Mouse (Mus musculus): ENCODE data around the gene Wwox. TPM values are rescaled to one million over a fixed set of nuclear protein-coding genes. Genes with fewer than 3 reads are reported as not detected.

The Wwox gene
- total RNA-seq, 2 experiments from 2014 or later = 11.4 to 13.4 TPM

DNA sequence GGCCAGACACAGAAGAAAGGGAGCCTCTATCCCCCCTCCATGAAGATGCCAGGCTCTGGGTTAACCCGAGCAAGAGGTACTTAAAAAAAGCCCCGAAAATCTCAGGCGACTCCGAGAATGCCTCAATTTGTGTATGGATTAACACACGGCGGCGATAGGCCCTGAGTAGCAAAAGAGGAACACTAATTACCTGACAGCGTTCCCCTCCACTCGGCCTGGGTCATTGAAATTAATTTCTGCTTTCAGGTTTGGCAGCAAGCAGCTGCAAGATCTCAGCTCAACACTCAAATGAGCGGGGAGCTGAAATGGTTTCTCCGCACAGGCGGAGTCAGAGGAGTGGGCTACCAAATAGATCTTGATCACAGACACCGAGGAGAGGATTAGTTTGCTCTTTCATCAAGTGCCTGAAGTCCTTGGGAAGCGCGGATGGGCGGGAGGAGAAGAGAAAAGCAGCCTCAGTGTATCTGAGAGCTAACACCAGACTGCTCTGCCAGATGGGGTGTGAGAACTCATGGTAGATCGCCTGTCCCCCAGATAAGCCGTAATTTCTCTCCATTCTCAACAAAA, 445.7 kb downstream of the Wwox start:
- DNase-seq (ENCODE audit: low spot score in 2 of 2) = no peak

DNA sequence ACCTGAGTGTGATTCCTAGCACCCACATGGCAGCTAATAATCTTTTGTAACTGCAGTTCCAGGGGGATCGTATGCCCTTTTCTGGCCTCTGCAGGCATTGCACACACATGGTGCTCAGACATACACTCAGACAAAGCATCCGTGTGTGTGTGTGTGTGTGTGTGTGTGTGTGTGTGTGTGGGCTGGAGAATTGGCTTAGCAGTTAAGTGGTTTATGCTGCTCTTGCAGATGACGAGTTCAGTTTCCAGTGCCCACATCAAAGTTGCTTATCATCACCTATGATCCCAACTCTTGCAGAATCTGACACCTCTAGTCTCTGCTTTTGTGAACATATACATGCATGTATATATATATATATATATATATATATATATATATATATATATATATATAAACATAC, 448.9 kb downstream of the Wwox start:
- DNase-seq (ENCODE audit: low spot score in 2 of 2) = no peak

DNA sequence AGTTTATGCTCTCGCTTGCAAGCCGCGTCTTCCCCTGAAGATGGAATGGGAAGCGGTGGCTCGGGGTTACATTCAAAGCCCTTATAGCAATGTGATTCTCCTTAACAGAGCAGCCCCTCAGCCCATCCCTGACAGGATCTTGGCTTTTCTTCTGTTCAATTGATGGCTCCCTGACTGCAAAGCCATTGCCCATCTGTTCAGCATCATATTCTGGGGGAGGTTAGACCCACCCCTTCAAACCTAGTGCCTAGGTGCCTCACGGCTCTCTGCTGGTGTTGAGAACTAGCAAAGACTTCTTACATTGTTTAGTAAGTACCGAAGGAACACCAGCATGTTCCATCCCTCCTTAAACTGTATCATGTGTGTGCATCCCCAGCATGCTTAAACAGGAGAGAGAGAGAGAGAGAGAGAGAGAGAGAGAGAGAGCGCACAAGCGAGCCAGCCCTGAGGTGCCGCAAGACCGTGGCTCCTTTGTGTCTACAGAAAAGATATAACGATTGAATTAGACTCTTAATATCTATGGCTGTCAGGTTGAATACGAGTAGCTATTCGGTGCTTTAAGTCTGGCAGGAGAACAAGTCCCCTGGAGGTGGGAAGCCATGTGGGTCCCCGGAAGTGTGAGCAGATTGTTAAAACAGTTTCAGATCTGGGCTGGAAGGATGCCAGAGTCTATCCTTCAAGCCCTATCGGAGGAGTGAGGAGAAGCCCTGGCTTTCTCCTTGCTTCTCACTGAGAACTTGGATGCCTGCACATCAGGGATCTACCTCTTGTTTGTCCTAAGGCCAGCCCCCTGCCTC, 450.3 kb downstream of the Wwox start:
- no peak for DNase-seq (ENCODE audit: low spot score in 2 of 2)

DNA sequence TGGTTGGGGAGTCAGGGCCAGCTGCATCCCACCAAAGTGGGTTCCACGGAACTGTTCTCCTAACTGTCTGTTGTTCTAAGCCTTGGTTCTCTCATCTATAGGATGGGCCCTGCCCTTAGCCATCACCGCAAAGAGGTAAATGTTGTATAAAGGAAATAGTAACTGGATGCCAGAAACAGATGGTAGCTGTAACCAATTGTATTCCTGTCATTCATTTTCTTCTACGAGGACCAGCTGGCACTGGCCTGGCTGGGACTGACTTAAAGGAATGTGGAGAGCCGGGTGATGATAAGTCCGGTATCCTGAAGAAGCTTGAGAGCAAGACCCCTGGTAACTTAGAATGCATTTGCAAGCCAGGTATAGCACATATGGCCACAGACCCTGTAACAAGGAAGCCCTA, 451.0 kb downstream of the Wwox start:
- DNase-seq (ENCODE audit: low spot score in 2 of 2) = no peak

DNA sequence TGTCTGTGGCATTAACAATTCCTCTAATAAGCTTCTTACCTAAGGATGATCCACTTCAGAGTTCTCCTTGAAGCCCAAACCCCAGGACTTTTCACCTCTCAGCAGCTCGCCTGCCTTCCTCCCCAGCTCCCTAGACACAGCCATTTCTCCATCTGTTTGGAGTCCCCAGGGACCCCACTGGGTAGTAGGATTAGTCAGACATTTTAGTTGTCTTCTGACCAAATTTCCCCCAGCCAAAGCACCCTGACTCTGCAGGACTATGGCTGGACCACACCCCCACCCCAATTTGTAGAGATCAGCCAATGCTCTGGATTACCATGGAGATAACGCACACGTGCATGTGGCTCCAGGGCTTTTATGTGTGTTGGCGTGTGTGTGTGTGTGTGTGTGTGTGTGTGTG, 451.8 kb downstream of the Wwox start:
- DNase-seq (ENCODE audit: low spot score in 2 of 2) = no peak

DNA sequence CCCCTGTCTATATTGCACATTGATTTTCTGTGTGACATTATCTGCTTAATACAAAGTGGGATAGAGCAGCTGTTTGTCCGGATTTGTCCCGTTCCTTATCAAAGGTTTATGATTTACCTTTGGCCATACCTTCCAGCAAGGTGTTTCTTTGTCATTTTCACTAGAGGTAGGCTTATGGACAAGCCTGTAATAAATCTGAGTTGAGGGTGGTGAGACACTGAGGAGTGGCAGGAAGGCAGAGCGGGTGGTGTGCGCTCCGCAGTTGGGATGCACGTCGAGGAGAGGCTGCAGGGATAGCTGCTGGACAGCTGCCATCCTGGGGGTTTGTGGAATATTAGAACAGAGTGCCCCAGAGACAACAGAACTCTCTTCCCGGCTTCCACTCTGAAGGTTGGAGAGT, 458.0 kb downstream of the Wwox start:
- DNase-seq (ENCODE audit: low spot score in 2 of 2) = no peak

DNA sequence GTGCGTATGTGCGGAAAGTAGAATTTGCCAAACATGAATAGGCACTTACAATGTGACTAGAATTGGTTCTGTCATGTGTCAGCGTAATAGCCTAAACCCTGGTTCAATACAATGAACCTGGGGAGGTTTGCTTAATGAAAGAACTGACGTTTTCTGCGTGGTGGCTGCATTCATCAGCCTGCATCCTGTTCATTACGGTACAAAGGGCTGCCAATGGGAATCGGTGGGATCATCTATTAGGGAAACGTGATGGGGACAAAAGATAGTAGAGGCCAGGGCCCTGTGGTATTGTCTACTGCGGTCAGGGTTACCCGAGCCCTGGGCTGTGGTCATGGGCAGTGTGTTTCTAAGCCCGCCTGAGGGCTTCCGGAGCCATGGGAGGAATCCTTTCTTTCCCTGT, 459.7 kb downstream of the Wwox start:
- no peak for DNase-seq (ENCODE audit: low spot score in 2 of 2)

DNA sequence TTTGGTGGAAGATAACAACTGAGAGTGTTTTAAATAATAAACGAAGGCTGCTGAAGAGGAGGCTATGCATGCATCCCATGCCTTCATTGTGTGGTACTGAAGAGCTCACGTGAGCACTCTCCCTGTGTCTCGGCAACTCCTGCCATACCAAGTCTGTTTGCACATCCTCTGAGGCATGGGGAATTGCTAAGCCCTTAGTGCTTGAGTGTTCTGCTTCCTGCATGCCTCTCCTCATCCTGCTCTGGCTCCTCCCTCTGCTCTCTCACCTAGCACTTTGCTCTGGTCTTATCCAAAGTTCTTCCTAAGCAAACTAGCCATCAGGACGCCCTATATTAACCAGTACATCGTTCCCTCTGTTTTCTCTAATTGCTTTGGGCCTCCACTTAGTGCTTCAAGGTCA, 463.1 kb downstream of the Wwox start:
- DNase-seq (ENCODE audit: low spot score in 2 of 2) = no peak

DNA sequence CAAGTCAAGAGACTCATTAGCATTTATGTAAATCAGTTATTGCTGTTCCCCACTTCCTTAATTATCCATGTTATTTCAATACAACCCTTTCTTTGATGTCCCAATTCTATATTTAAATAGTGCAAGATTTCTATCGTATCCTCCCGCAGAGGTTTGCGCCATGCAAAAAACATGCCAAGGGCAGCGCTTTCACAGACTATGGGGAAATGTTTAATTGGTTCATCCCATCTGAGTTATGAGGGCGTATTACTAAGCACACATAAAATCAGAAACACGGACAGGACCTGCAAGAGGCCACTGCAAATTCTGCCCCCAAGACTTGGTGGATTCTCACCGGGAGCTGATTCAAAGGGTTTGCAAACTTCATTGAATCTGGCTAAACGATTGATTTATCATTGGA, 468.6 kb downstream of the Wwox start:
- no peak for DNase-seq (ENCODE audit: low spot score in 2 of 2)

DNA sequence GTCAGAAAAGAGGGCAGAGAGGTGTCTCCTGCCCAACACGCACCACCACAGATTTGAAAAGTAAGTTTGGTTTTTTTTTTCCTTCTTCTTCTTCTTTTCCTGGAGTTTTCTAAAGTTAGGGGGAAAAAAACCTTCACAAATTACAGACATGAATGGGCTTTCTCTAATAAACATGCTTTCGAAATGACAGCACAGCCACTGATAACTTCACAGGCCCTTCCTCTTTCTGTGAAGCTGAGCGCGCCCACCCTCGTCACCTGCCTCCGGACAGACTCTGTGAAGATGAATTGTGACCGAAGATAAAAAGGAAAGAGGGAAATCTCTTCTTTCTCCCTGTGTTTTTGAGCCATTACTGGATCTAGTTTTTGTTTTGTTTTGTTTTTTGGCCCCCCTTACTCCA, 469.1 kb downstream of the Wwox start:
- no peak for DNase-seq (ENCODE audit: low spot score in 2 of 2)

DNA sequence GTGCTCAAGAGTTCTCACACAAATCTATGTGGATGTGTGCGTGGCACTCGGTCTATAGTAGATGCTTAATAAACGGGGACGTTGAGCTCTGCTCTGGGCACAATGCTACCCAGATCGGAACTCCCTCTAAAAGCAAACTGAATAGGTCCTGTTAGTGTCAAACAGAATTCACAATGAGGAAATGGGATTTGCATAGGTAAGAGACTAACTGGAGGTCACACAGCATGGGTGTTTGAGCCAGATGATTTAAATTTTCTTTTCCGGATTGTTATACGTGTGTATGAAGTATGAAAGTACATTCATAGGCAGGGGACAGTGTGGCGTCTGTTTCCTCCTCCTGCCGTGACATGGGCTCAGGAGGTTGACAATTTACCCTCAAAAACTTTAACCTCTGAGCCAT, 469.7 kb downstream of the Wwox start:
- no peak for DNase-seq (ENCODE audit: low spot score in 2 of 2)

DNA sequence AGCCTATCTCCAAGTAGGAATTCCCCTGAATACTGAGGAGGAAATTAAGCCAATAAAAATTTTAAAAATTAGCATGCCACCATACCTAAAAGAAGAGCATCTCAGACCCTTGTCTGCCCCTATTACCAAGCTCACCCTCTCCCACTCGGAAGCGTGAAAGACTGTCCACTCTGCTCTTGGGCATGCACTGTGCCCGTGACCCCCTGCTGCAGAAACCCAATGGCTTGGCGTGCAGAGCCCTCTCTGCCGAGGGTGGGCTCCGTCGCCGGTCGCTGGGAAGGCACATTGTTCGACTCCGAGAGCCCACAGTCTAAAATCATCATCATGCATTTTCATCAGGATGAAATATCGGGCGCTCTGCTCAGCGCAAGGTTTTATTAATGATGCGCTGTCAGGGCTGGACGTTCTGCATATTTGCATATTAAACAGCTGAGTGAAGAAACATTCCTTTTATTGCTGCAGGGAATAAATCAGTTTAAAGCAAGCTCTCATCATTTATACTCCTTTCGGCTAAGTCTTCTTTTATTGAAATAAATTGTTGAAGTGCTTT, 471.7 kb downstream of the Wwox start:
- no peak for DNase-seq (ENCODE audit: low spot score in 2 of 2)

DNA sequence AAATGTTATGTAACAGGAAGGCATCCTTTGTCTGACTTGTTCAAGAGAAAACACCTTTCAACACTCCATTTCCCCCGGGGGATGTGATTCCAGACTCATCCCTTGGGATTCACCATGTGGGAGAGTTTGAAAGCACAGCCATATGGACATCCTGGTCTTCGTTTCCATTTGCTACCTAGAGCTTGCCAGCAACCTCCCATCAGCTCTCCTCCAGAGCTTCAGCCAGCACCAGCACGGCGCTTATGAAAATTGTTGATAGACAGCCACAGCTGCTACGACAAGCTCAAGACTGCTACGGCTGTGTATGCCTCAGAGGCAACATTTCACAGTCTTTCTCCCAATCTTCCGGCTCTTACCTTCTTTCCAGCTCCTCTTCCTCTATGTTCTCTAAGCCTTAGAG, 484.2 kb downstream of the Wwox start:
- peak in 1 of 2 experiments; percentile 15 for DNase-seq (ENCODE audit: low spot score in 2 of 2)

DNA sequence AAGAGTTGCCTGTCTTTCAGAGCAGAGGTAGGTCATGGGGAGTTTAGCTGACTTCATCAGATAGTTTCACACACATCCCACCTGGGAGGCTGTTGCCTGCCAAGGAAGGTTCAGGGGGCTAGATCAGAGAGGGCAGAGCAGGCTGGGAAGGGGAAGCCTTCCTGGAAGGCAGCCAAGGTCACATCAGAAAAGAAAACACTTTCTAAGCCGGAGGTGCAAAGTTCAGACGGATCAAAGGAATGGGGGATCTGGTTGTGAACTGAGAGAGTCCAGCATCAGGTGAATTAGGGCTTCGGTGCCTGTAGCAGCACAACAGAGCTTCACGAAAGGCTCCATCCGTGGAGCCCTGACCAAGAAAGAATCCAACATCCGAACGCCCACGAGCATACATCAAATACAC, 488.0 kb downstream of the Wwox start:
- no peak for DNase-seq (ENCODE audit: low spot score in 2 of 2)

DNA sequence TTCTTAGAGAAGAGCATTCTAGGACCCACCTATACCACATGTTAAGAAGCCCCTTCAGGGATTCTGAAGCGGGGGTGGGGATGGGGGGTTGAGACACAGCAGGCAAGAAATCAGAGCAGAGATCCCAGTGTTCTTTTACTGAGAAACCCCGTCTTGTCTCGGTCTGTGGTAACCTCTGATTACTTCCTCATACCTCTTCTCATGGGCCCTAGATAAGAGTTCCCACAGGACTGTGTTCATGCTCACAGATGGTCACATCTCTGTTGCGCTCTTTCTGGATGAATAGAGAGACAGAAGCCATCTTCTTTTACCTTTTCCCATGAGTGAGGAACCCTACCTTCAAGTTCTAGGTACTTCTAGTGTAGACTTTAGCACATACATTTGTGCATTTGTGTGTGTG, 488.5 kb downstream of the Wwox start:
- DNase-seq (ENCODE audit: low spot score in 2 of 2) = no peak

DNA sequence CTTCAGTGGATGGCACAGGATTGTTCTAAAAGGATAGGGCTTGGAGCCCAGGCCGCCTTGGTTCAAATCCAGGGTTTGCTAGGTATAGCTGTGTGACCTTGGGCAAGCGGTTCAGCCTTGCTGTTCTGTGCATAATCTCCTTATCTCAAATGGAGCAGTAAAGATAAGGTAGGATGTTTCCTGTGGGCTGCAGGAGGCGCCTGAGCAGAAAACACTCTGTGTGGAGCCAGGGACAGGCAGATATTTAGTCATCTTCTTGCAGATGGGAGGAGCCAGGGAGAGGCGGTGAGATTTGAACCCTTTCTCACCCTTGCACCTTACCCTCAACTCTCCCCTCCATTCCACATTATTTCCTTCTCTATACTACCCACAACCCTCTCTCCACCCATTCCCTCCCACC, 490.1 kb downstream of the Wwox start:
- DNase-seq (ENCODE audit: low spot score in 2 of 2) = no peak

DNA sequence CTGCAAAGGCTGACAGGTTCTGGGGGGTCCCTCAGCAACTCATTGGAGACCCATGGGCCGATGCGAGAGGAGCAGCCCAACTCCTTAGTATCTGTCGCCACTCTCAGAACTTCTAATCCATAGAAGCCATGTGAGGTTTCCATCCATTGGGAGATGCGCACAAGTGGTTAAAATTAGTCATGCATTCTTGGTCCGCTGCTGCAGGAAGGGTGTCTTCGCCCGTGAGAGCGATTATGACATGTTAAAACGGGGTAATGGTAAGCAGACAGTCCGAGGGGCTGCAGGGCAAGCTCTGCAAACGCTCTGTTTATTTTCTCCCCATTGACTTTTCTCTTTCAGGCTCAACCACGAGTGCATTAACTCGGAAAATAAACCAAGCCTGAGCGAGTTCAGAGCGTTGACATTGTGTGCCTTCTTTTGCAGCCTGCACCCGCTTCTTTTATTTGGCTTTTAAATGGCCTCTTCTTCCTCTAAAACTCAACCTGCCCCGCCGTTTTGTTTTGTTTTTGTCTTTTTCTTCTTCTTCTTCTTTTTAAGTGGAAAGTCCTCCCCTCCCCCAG, 492.7 kb downstream of the Wwox start:
- DNase-seq (ENCODE audit: low spot score in 2 of 2) = no peak

DNA sequence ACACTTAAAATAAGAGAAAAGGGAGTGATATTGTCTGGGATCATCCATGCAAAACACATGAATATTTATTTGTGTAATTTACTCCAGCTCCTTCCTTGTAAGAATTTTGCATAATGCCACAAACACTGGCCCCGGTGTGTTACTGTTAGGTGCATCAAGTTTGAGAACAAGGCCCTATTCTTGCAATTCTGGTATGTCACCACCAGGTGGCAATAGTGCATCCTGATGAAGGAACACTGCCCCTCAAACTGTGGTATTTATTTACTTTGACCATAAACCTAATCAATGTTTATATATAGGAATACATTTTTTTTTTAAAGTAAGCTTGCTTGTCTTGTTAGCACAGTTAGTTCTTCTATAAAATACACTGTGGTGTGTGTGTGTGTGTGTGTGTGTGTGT, 493.8 kb downstream of the Wwox start:
- DNase-seq (ENCODE audit: low spot score in 2 of 2) = no peak

DNA sequence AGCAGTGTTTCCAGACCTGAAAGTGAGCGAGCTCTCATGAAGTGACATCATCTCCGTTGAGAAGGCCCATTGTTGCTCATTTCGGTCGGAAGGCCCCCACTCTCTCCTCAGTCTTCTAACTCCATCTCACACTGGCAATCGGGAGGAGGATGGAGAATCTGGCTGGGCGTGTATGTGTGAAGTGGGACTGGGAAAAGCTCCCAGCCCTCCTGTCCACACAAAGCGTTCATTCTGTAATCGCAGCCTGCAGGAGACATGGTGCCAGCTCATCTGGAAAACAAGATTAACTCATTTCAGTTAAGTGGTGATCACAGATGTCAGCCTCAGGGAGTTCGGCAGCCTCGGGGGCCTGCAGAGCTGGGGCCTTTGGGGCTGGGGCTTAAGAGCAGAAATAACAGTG, 497.4 kb downstream of the Wwox start:
- DNase-seq (ENCODE audit: low spot score in 2 of 2) = peak; percentile 26 to 31

DNA sequence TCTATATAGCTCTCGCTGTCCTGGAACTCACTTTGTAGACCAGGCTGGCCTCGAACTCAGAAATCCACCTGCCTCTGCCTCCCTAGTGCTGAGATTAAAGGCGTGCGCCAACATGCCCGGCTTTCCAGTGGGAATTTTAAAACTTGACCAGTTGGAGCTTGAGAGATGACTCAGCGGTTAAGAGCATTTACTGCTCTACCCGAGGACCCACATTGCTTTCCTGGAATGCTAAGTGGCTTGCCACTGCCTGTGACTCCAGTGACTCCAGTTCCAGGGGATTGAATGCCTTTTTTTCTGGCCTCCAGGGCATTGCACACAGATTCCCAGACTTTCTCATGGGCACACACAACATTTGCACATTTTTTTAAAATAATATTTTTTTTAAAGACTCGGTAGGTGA, 499.9 kb downstream of the Wwox start:
- DNase-seq (ENCODE audit: low spot score in 2 of 2) = no peak

DNA sequence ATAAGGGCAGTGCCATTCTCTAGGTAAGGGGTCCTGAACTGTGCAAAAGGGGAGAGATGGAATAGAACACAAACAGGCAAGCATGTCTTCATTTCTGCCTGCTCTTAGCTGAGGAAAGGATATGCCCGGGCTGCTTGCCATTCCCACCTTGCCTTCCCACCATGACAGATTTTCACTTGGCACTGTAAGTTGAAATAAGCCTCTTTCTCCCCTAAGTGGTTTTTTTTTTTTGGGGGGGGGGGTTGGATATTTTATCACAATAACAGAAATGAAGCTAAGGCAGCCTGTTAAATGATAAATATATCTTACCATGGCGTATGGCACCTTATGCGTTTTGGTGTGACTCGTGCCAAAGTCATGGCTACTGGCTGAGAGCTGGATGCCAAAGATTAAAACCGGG, 501.6 kb downstream of the Wwox start:
- DNase-seq (ENCODE audit: low spot score in 2 of 2) = no peak

DNA sequence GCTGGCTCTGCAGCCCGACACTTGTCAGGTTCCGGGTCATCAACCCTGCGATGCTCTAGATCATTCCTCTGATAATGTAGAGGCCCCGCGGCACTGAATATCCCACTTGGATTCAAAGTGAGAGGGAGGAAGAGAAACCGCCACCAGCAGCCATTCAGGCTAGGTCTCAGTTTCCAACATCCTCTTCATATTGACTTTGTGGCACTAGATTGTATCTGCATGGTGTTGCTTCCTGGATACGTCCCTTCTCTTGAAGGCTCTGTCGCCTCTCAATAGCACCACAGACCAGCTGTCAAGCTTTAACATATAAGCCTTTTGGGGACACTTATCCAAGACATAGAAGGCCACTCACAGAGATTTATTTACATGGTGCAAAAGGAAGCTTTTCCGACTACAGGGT, 502.2 kb downstream of the Wwox start:
- DNase-seq (ENCODE audit: low spot score in 2 of 2) = no peak

DNA sequence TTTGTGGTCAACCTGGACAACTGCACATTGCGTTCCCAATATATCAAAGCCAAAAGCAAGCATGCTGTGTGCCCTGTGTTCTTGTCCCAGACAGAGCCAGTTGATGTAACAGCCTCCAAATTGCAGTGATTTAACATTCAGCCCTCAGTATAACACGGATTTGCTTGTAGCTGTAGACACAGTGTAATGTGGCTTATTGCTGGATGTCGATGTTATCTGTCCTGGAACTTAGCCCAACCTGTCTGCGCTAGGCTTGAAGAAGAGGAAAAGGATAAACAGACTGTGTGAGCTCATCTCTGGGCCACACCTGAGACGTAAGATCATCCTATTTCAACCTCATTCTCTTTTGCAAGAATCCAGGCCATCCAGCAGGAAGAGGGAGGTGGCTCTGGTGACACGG, 508.5 kb downstream of the Wwox start:
- no peak for DNase-seq (ENCODE audit: low spot score in 2 of 2)
